Mouse (Mus musculus): ENCODE data around the gene Cd5. TPM values are rescaled to one million over a fixed set of nuclear protein-coding genes. Genes with fewer than 3 reads are reported as not detected.

The Cd5 gene
- polyA plus RNA-seq, 1 experiment, result not detected

DNA sequence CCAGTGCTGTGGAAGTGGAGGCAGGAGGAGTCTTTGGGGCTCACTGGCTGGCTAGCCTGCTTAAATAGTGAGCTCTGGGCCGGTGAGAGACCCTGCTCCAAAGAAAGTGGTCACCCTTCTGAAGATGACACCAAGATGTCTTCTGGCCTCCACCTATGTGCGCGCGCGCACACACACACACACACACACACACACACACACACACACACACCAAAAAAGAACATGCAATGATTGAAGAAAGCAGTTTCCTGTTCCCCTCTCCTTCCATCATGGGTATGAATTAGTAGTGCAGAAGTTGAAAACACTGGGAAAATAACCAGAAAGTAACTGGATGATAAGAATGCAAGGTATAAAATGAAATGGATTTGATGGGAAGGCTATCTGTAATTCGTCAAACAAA is 35.3 kb upstream of the Cd5 start:
- 94% methylated on average over 6 of the region's 6 CpGs for WGBS
- Histone ChIP-seq H3K4me1 (ENCODE audit: control insufficient read depth, insufficient read depth, low read length) (no peaks in the 10 kb centered on the region), H3K27ac (ENCODE audit: insufficient read depth, low read depth, low read length) (no peak overlapping the region), H3K4me3 (ENCODE audit: insufficient read depth, low read depth, low read length) (no peak overlapping the region)
- no peak for TF ChIP-seq POLR2A (IDR thresholded peaks at IDR 0.05; ENCODE audit: insufficient read depth, low read depth, low read length)
- no peak for TF ChIP-seq CTCF (IDR thresholded peaks at IDR 0.05; ENCODE audit: insufficient read depth, low read depth, low read length)

DNA sequence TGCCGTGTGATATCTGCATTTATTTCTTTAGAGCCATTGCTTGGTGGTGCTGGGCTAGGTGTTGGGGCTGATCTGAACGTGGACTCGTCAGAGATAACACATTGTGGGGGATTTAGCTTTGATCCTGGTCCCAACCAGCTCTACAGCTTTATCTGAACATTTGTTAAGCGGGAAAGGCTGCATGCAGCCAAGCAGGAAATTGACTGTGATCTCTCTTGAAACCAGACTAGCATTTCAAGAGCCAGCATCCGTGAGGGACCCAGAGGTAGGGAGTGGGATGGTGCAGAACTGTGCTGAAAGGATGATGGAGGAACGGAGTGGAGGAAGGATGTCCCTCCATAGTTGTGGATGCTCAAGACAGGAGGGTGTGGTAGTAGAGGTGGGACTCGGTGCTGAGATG is 34.6 kb upstream of the Cd5 start:
- H3K4me1 ChIP-seq (ENCODE audit: control insufficient read depth, insufficient read depth, low read length), result no peaks in the 10 kb centered on the region
- 81% methylated on average over 7 of the region's 7 CpGs for WGBS
- TF ChIP-seq POLR2A (IDR thresholded peaks at IDR 0.05; ENCODE audit: insufficient read depth, low read depth, low read length) (no peak), CTCF (IDR thresholded peaks at IDR 0.05; ENCODE audit: insufficient read depth, low read depth, low read length) (no peak)
- no peak overlapping the region for H3K4me3 ChIP-seq (ENCODE audit: insufficient read depth, low read depth, low read length)
- no peak overlapping the region for H3K27ac ChIP-seq (ENCODE audit: insufficient read depth, low read depth, low read length)

DNA sequence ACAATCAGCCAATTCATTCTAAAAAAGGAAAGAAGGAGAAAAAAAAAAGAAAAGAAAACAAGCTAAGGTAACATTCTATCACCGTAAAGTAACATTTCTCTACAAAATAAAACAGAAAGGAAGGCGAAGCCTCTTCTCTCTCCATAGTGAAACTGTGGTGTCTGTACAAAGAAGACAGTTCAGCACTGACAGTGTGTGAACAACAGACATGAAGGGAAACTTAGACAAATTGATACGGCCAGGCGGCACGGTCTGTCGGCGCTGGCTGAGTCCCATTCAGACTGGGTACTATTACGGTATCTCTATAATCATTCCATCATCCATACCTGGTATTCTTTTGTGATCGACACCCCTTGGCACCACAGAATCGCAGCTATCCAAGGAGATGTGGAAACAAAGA is 34.1 kb upstream of the Cd5 start:
- H3K27ac ChIP-seq (ENCODE audit: insufficient read depth, low read depth, low read length), result no peak overlapping the region
- WGBS, result 88% methylated on average over 10 of the region's 10 CpGs
- H3K4me1 ChIP-seq (ENCODE audit: control insufficient read depth, insufficient read depth, low read length), result no peaks in the 10 kb centered on the region
- no peak for TF ChIP-seq CTCF (IDR thresholded peaks at IDR 0.05; ENCODE audit: insufficient read depth, low read depth, low read length)
- no peak for TF ChIP-seq POLR2A (IDR thresholded peaks at IDR 0.05; ENCODE audit: insufficient read depth, low read depth, low read length)
- H3K4me3 ChIP-seq (ENCODE audit: insufficient read depth, low read depth, low read length), result no peak overlapping the region

DNA sequence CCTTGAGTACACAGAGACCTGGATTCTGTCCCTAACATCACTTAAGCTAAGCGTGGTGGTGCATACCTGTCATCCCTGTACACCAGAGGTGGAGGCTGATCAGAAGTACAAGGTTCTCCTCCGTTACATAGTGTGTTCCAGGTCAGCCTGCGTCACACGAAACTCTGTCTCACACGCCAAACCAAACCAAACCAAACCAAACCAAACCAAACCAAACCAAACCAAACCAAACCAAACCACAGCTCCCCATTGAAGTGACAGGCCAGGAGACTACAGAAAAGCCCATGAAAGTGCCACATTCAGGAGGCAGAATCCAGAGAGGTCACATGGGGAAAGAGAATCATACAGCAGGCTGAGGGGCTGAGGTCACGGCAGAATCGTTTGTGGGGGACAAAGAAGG is 33.2 kb upstream of the Cd5 start:
- WGBS, result 77% methylated on average over 7 of the region's 7 CpGs
- Histone ChIP-seq H3K4me3 (ENCODE audit: insufficient read depth, low read depth, low read length) (no peak overlapping the region), H3K4me1 (ENCODE audit: control insufficient read depth, insufficient read depth, low read length) (no peaks in the 10 kb centered on the region), H3K27ac (ENCODE audit: insufficient read depth, low read depth, low read length) (no peak overlapping the region)
- TF ChIP-seq POLR2A (IDR thresholded peaks at IDR 0.05; ENCODE audit: insufficient read depth, low read depth, low read length) (no peak), CTCF (IDR thresholded peaks at IDR 0.05; ENCODE audit: insufficient read depth, low read depth, low read length) (no peak)

DNA sequence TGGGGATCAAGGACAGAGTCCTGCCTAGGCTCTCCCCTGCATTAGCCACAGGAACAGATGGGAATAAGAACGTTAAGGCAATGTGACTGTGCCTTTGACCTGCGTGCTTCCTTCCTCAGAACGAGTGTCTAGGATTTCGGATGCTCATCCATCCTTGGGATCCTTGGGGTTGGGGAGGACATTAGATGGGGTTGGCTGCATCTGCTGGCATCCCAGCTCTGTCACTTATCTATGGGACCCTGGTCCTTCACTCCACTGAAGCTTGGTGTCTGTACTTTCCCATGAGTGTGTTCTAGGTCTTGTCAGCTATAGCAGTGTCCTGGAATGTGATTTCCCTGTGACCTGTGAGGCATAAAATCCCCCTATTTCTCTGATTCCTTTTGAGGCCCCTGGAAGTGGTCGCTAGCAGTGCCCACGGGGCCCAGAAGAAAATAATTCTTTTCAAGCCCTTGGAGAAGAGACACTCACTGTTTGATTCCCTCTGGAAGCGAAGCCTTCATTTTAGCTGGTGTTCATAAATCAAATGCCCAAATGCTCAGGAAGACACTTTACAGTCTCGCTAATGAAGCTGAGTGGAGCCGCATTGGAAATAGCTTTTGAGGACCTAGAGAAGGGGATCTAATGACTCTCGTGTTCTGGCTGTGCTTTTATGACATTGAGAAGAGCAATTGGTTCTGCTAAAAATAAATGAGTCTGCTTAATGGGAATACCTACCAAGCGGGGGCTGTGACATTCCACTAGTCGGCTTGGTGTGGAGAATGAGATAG is 30.8 kb upstream of the Cd5 start:
- Histone ChIP-seq H3K27ac (ENCODE audit: insufficient read depth, low read depth, low read length) (no peak overlapping the region), H3K4me3 (ENCODE audit: insufficient read depth, low read depth, low read length) (no peak overlapping the region), H3K4me1 (ENCODE audit: control insufficient read depth, insufficient read depth, low read length) (no peaks in the 10 kb centered on the region)
- TF ChIP-seq POLR2A (IDR thresholded peaks at IDR 0.05; ENCODE audit: insufficient read depth, low read depth, low read length), result no peak
- WGBS, result 75% methylated on average over 12 of the region's 12 CpGs

DNA sequence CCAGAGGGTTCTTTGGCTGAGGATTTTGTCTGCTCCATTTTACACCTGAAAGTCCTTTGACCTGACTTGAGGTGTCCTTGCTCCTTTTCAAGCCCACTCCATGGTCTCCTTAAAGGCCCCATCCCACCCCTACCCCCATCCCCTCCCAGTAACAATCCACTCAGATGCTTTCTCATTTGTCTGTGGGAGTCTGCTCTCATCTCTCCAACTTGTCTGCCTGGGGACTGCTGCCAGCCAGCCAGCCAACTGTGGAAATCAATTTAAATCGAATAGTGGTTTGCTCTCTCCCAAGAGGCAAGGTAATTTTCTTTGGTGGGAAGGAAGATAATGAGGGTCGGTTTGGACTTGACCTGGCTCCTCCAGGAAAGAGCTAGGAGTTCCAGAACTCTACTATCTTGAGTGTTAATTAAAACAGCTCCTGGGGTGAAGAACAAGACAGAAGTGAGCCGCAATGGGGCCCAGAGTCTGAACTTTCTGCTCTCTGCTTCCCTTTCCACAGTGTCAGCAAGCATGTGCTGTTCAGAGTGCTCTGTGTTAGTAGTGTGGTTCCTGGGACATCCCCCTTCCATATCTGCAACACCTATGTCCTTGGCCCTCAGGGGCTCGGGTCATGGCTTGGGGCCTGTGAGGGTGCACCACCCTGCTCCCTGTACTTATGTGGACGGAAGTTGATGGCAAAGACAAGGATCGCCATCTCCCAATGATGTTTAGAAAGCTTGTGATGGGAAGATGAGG is 30.1 kb upstream of the Cd5 start:
- Histone ChIP-seq H3K4me3 (ENCODE audit: insufficient read depth, low read depth, low read length) (no peak overlapping the region), H3K4me1 (ENCODE audit: control insufficient read depth, insufficient read depth, low read length) (no peaks in the 10 kb centered on the region), H3K27ac (ENCODE audit: insufficient read depth, low read depth, low read length) (no peak overlapping the region)
- WGBS, result 74% methylated on average over 6 of the region's 6 CpGs
- TF ChIP-seq CTCF (IDR thresholded peaks at IDR 0.05; ENCODE audit: insufficient read depth, low read depth, low read length) (no peak), POLR2A (IDR thresholded peaks at IDR 0.05; ENCODE audit: insufficient read depth, low read depth, low read length) (no peak)

DNA sequence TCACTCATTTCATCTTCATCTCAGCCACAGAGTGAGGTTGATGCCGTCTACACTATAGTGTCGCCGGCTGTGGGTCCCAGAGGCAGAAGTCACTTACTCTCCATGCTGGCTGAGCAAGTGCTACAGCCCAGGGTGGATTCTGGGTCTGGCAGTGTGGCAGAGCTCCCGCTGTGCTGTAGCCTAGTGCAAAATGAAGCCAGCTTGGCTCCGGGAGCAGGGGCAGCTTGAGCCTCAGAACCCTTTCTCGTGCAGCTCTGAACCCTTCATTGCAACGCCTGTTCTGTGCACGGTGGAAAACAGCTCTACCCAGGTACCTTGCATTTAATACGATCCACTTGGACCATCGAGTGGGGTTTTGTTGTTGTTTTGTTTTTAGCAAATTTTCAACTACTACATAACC is 28.8 kb upstream of the Cd5 start:
- no peaks in the 10 kb centered on the region; the same call in 1 of the 2 replicates for H3K4me1 ChIP-seq (ENCODE audit: control insufficient read depth, insufficient read depth, low read length)
- no peak overlapping the region for H3K4me3 ChIP-seq (ENCODE audit: insufficient read depth, low read depth, low read length)
- H3K27ac ChIP-seq (ENCODE audit: insufficient read depth, low read depth, low read length), result no peak overlapping the region
- WGBS, result 85% methylated on average over 10 of the region's 10 CpGs
- TF ChIP-seq POLR2A (IDR thresholded peaks at IDR 0.05; ENCODE audit: insufficient read depth, low read depth, low read length) (no peak), CTCF (IDR thresholded peaks at IDR 0.05; ENCODE audit: insufficient read depth, low read depth, low read length) (no peak)

DNA sequence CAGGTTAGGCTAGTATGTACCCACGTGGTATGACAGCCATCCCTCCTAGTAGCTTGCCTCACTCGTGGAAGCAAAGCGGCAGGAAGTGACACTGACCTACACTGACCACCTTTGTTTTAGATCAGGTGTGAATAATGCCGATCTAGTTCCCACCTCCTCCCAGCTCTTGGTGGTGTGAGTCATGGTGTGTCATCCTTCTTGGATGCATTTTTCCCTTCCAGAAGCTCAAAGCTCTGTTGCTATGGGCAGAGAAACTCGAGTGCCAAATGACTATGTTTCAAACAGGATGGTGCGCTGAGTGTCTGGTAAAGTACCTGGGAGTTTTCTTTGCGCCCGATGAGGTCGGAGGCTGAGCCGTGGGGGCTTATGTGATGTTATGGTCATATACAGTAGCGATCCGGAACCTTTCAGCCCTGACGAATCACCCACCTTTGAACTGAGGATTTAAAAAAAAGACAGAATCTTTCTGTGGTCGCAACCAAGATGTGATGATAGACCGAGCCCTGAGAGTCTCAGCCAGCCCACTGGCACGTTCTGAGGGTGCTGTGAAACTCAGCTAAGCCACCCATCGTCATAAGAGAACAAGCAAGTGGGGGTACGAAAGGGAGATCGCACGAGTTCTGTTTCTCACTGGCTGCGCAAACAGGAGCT is 24.7 kb upstream of the Cd5 start:
- Histone ChIP-seq H3K4me1 (ENCODE audit: control insufficient read depth, insufficient read depth, low read length) (peaks cover 4% of the 10 kb centered on the region), H3K27ac (ENCODE audit: insufficient read depth, low read depth, low read length) (no peak overlapping the region), H3K4me3 (ENCODE audit: insufficient read depth, low read depth, low read length) (no peak overlapping the region)
- TF ChIP-seq POLR2A (IDR thresholded peaks at IDR 0.05; ENCODE audit: insufficient read depth, low read depth, low read length) (no peak), CTCF (IDR thresholded peaks at IDR 0.05; ENCODE audit: insufficient read depth, low read depth, low read length) (no peak)
- WGBS, result 70% methylated on average over 21 of the region's 21 CpGs

DNA sequence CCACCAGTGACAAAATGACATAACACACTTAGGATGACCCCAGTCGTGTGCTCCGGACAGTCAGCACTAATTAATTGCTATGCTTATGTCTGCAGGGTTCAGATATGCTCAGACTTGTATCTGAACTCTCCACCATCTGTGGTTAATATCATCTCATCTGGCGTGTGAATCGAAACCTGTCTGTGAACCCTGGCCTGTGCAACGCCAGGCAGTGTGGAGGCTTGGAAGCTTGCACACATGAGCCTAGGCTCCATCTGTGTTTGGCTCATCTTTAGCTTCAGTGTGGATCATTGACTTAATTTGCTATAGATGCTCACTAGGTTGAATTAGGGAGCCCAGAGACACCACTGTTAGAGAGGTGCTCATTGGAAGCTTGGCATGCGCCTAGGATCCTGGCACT is 23.7 kb upstream of the Cd5 start:
- Histone ChIP-seq H3K4me3 (ENCODE audit: insufficient read depth, low read depth, low read length) (no peak overlapping the region), H3K27ac (ENCODE audit: insufficient read depth, low read depth, low read length) (no peak overlapping the region), H3K4me1 (ENCODE audit: control insufficient read depth, insufficient read depth, low read length) (peaks cover 4% of the 10 kb centered on the region)
- TF ChIP-seq POLR2A (IDR thresholded peaks at IDR 0.05; ENCODE audit: insufficient read depth, low read depth, low read length) (no peak), CTCF (IDR thresholded peaks at IDR 0.05; ENCODE audit: insufficient read depth, low read depth, low read length) (no peak)
- 88% methylated on average over 6 of the region's 6 CpGs for WGBS

All from olfactory bulb, adult 2 months (tissue).